Mouse (Mus musculus) gastrocnemius, adult 2 months (tissue): ENCODE results near the gene Neu3. TPM values are rescaled to one million over a fixed set of nuclear protein-coding genes. Genes with fewer than 3 reads are reported as not detected.
A peak's percentile ranks its signal among the peaks of the same experiment; 100 is the strongest.
"Not testable (repeated sequence)": the region's sequence is repeated elsewhere in the genome, so short reads cannot be mapped to it uniquely, and the experiment has no call there.

Experiments
- DNase-seq: peaks from one replicate; pipeline ENCODE4 v3.0.0; 2022
- H3K27ac ChIP-seq: fragments of 200-600 bp; 2 replicates; pipeline ENCODE4 v1.8.1; 2022; ENCODE audit warnings: mild to moderate bottlenecking
- H3K4me3 ChIP-seq: fragments of 200-600 bp; 2 replicates; pipeline ENCODE4 v1.8.1; 2022; ENCODE audit warnings: mild to moderate bottlenecking, moderate library complexity
- CTCF ChIP-seq: fragments of 200-600 bp; IDR thresholded peaks from 2 replicates; pipeline ENCODE4 v1.8.1; 2022; ENCODE audit warnings: antibody characterized with exemption, mild to moderate bottlenecking, moderate library complexity
- intact Hi-C: fragments of 180-260 bp; cut with DNase I; formaldehyde crosslinking; loops from one replicate; pipeline ENCODE4 v1.15.1; 2025
- total RNA-seq, 2 experiments: library from RNA; stranded (reverse); gene quantifications; 2 replicates each; pipeline ENCODE4 v1.2.3; 2021

Gene Neu3
- total RNA-seq, 2 experiments from 2014 or later = 2.1 to 3.4 TPM

GRCm38 (mm10) chr7:99825511-99825910 lies 2.7 kb downstream of the Neu3 start:
- intact Hi-C loops = no loop called here
- Histone ChIP-seq H3K27ac (no peak overlapping the region), H3K4me3 (no peak overlapping the region)
- no peak for TF ChIP-seq CTCF
- no peak for DNase-seq

GRCm38 (mm10) chr7:99824649-99825483 lies 3.4 kb downstream of the Neu3 start:
- Histone ChIP-seq H3K4me3 (no peak overlapping the region), H3K27ac (no peak overlapping the region)
- DNase-seq = no peak
- TF ChIP-seq CTCF = no peak
- intact Hi-C loops = no loop called here

- intact Hi-C loops = no loop called here
- Histone ChIP-seq H3K27ac (no peak overlapping the region), H3K4me3 (no peak overlapping the region)
- TF ChIP-seq CTCF = no peak
- no peak for DNase-seq
Measured at GRCm38 (mm10) chr7:99823045-99823663, 5.1 kb downstream of the Neu3 start.

- intact Hi-C loops = no loop called here
- TF ChIP-seq CTCF = no peak
- DNase-seq = no peak
- no peak overlapping the region for H3K4me3 ChIP-seq
- H3K27ac ChIP-seq = no peak overlapping the region
Measured at GRCm38 (mm10) chr7:99822426-99822825, 5.8 kb downstream of the Neu3 start.

GRCm38 (mm10) chr7:99821953-99822352 lies 6.3 kb downstream of the Neu3 start:
- H3K4me3 ChIP-seq = no peak overlapping the region
- no peak for DNase-seq
- H3K27ac ChIP-seq = no peak overlapping the region
- TF ChIP-seq CTCF = no peak
- intact Hi-C loops = no loop called here

- H3K4me3 ChIP-seq = peak overlapping the region; percentile 26
- H3K27ac ChIP-seq, intact Hi-C loops, DNase-seq: not testable (repeated sequence)
Measured at GRCm38 (mm10) chr7:99818181-99818725, 10.0 kb downstream of the Neu3 start.

- no peak overlapping the region for H3K27ac ChIP-seq
- peak; percentile 76 for TF ChIP-seq CTCF
- no peak overlapping the region for H3K4me3 ChIP-seq
- DNase-seq = peak; percentile 67
- intact Hi-C loops = loop anchor here (1.0 kb wide), 1 partner anchor 63 kb away; no protein-coding TSS in a partner anchor
Measured at GRCm38 (mm10) chr7:99813394-99813793, 14.8 kb downstream of the Neu3 start.

GRCm38 (mm10) chr7:99811661-99812060 lies 16.6 kb downstream of the Neu3 start:
- DNase-seq = no peak
- TF ChIP-seq CTCF = no peak
- H3K4me3 ChIP-seq = no peak overlapping the region
- intact Hi-C loops = no loop called here
- H3K27ac ChIP-seq = no peak overlapping the region

- no peak for DNase-seq
- intact Hi-C loops = no loop called here
- no peak for TF ChIP-seq CTCF
- no peak overlapping the region for H3K27ac ChIP-seq
- no peak overlapping the region for H3K4me3 ChIP-seq
Measured at GRCm38 (mm10) chr7:99810814-99811213, 17.4 kb downstream of the Neu3 start.

GRCm38 (mm10) chr7:99807043-99807442 lies 21.2 kb downstream of the Neu3 start:
- intact Hi-C loops, H3K27ac ChIP-seq, H3K4me3 ChIP-seq, DNase-seq: not testable (repeated sequence)

- intact Hi-C loops = loop anchor here (2.0 kb wide), 1 partner anchor 27 kb away; no protein-coding TSS in a partner anchor
- Histone ChIP-seq H3K27ac (no peak overlapping the region), H3K4me3 (no peak overlapping the region)
- DNase-seq = no peak
- no peak for TF ChIP-seq CTCF
Measured at GRCm38 (mm10) chr7:99805340-99805739, 22.9 kb downstream of the Neu3 start.

GRCm38 (mm10) chr7:99804033-99804432 lies 24.2 kb downstream of the Neu3 start:
- H3K27ac ChIP-seq, DNase-seq, H3K4me3 ChIP-seq: not testable (repeated sequence)
- intact Hi-C loops = loop anchor here (2.0 kb wide), 1 partner anchor 25 kb away; no protein-coding TSS in a partner anchor

GRCm38 (mm10) chr7:99803535-99803934 lies 24.7 kb downstream of the Neu3 start:
- intact Hi-C loops = no loop called here
- no peak for TF ChIP-seq CTCF
- no peak overlapping the region for H3K27ac ChIP-seq
- no peak overlapping the region for H3K4me3 ChIP-seq
- DNase-seq = no peak
